Mouse (Mus musculus) lung, adult 2 months (tissue): ENCODE results near the gene Col8a2. TPM values are rescaled to one million over a fixed set of nuclear protein-coding genes. Genes with fewer than 3 reads are reported as not detected.

Source experiments
- DNase-seq: peaks from one replicate; pipeline ENCODE4 v3.0.0; 2022
- H3K4me1 ChIP-seq: fragments of 200-500 bp; 2 replicates; pipeline ENCODE4 v1.6.1; 2011; ENCODE audit warnings: low read length; ENCODE audit not compliant: control insufficient read depth, insufficient read depth
- H3K4me3 ChIP-seq: fragments of 200-500 bp; replicated peaks from 2 replicates; pipeline ENCODE3; 2011; ENCODE audit warnings: low read depth, mild to moderate bottlenecking, control low read depth, low read length; ENCODE audit errors: extremely low read depth
- CTCF ChIP-seq: fragments of 200-500 bp; IDR thresholded peaks from 2 replicates; pipeline ENCODE4 v1.5.1; 2011; ENCODE audit warnings: mild to moderate bottlenecking, low read length, control low read depth; ENCODE audit not compliant: insufficient read depth
- POLR2A ChIP-seq: fragments of 200-500 bp; IDR thresholded peaks from 2 replicates; pipeline ENCODE4 v1.6.1; 2011; ENCODE audit warnings: low read depth, mild to moderate bottlenecking, control low read depth, low read length, borderline replicate concordance; ENCODE audit errors: extremely low read depth
- WGBS: fragments of 180-500 bp; shearing (Covaris S2); methylation state at CpG from one replicate; pipeline ENCODE4 v1.1.7; 2018; 5-methylcytosine and 5-hydroxymethylcytosine counted together
- polyA plus RNA-seq: library from polyadenylated mRNA; depleted of rRNA; stranded (reverse); fragments of >200 nt; gene quantifications from 2 replicates; pipeline ENCODE4 v1.2.3, GENCODE M21; 2012

Gene Col8a2
- polyA plus RNA-seq, 1 experiment = 4.4 TPM

GRCm38 (mm10) chr4:126278565-126278915 lies 8.1 kb upstream of the Col8a2 start:
- 54% methylated on average over 9 of the region's 9 CpGs for WGBS
- Histone ChIP-seq H3K4me1 (no peaks in the 10 kb centered on the region), H3K4me3 (no peak overlapping the region)
- no peak for DNase-seq
- no peak for TF ChIP-seq CTCF
- TF ChIP-seq POLR2A = no peak

GRCm38 (mm10) chr4:126278961-126279360 lies 7.6 kb upstream of the Col8a2 start:
- no peak for DNase-seq
- no peaks in the 10 kb centered on the region for H3K4me1 ChIP-seq
- WGBS = 81% methylated on average over 9 of the region's 9 CpGs
- no peak overlapping the region for H3K4me3 ChIP-seq
- no peak for TF ChIP-seq POLR2A
- TF ChIP-seq CTCF = no peak

DNA sequence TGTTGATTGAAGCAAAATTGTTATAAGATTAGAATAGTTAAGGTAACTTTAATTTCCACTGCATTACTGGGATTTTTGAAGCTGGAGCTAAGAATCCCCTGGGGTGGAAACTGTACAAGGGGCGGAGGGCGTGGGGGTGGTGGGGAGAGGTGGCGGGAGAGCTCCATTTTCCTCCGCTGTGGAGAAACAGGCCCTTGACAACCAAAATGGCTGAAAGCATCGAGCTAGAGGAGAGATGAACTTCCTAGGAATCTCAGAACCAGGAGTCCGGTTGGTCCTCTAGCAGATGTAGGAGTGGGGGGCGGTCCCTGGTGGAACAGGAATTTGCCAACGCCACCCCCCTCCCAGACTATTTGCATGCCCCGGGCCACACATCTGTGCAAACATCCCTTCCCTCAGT lies 4.9 kb upstream of the Col8a2 start:
- Histone ChIP-seq H3K4me1 (peaks cover 3% of the 10 kb centered on the region; the same call in 1 of the 2 replicates), H3K4me3 (no peak overlapping the region)
- DNase-seq = no peak
- 63% methylated on average over 9 of the region's 9 CpGs for WGBS
- no peak for TF ChIP-seq POLR2A

DNA sequence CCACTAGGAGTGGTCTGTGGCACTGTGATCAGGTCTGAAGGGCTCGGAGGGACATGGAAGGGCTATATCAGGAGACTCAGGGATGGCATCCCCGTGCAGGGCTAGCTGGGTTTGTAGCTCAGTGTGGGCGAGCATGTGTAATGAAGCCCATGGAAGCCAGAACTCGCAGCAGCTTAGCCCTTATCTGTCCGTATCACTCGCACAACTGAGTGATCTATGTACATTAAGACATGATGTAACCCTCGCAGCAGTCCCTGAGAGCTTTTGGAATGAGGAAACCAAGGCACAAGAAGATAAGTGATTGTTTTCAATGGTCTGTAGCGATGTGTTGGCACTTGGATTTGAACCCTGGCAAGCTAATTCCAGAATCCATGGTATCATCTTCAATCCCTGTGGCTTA lies 3.0 kb upstream of the Col8a2 start:
- WGBS = 82% methylated on average over 8 of the region's 8 CpGs

GRCm38 (mm10) chr4:126287302-126287995 lies 856 bp downstream of the Col8a2 start:
- H3K4me1 ChIP-seq = peaks cover 3% of the 10 kb centered on the region; the same call in 1 of the 2 replicates
- DNase-seq = no peak
- no peak overlapping the region for H3K4me3 ChIP-seq
- no peak for TF ChIP-seq CTCF
- TF ChIP-seq POLR2A = no peak
- 31% methylated on average over 11 of the region's 11 CpGs for WGBS

More for the DNA sequence above, 3.0 kb upstream of the Col8a2 start:
- Histone ChIP-seq H3K4me3 (no peak overlapping the region), H3K4me1 (peaks cover 3% of the 10 kb centered on the region; the same call in 1 of the 2 replicates)
- DNase-seq = no peak
- no peak for TF ChIP-seq CTCF
- no peak for TF ChIP-seq POLR2A

- no peak overlapping the region for H3K4me3 ChIP-seq
- TF ChIP-seq POLR2A (no peak), CTCF (no peak)
- peaks cover 3% of the 10 kb centered on the region; the same call in 1 of the 2 replicates for H3K4me1 ChIP-seq
- no peak for DNase-seq
- 41% methylated on average over 17 of the region's 17 CpGs for WGBS
Observed at GRCm38 (mm10) chr4:126288085-126288666, 1.6 kb downstream of the Col8a2 start.

DNA sequence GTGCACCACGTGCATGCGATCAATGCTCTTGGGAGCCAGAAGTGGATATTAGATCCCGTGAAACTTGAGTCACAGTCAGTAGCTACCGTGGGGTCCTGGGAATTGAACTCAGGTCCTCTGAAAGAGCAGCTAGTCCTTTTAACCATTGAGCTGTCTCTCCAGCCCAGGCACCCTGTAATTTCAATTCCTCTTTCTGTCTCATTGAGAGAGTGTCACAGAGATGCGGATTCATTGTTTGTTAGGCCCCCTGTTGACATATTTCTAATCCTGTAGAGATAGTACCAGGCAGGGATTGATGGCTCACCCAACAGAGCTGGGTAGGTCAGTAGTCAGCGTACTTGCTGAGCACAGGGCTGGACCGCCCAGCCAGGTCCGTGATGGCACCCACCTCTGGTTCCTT lies 3.7 kb downstream of the Col8a2 start:
- H3K4me1 ChIP-seq = peaks cover 3% of the 10 kb centered on the region; the same call in 1 of the 2 replicates
- TF ChIP-seq CTCF (no peak), POLR2A (no peak)
- no peak overlapping the region for H3K4me3 ChIP-seq
- no peak for DNase-seq
- WGBS = 87% methylated on average over 8 of the region's 8 CpGs

DNA sequence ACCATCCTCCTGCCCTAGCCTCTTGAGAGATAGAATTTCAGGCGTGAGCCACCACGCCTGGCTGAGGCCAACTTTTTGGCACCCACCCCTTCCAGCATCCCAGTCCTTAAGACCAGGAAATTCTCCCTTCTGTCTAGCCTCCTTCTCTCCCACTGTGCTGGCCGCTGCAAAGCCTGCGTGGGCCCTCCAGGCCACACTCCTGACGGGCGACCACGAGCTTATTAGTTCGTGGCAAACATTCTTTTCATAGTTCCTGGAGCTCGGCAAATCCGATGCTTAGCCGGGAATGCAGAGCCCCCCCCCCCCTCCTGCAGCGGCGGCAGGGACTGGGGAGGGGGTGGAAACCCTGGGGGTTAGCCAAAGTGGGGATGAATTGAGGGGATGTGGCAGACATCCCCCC lies 4.6 kb downstream of the Col8a2 start:
- no peak for DNase-seq
- TF ChIP-seq POLR2A (no peak), CTCF (no peak)
- 38% methylated on average over 12 of the region's 13 CpGs for WGBS
- peaks cover 2% of the 10 kb centered on the region; the same call in 1 of the 2 replicates for H3K4me1 ChIP-seq
- H3K4me3 ChIP-seq = no peak overlapping the region

GRCm38 (mm10) chr4:126295152-126295551 lies 8.6 kb downstream of the Col8a2 start:
- 76% methylated on average over 6 of the region's 6 CpGs for WGBS
- no peak overlapping the region for H3K4me3 ChIP-seq
- TF ChIP-seq POLR2A (no peak), CTCF (no peak)
- DNase-seq = no peak
- peaks cover 6% of the 10 kb centered on the region; the same call in 1 of the 2 replicates for H3K4me1 ChIP-seq

- no peak for DNase-seq
- TF ChIP-seq POLR2A (no peak), CTCF (no peak)
- WGBS = 55% methylated on average over 4 of the region's 4 CpGs
- Histone ChIP-seq H3K4me1 (peaks cover 6% of the 10 kb centered on the region; the same call in 1 of the 2 replicates), H3K4me3 (no peak overlapping the region)
Observed at GRCm38 (mm10) chr4:126295937-126296336, 9.3 kb downstream of the Col8a2 start.
